Mouse (Mus musculus): ENCODE results near the gene Snx33. TPM values are rescaled to one million over a fixed set of nuclear protein-coding genes. Genes with fewer than 3 reads are reported as not detected.

Snx33 gene
- total and polyA plus RNA-seq, 3 experiments: 1.7 to 3.2 (median 2.6) TPM

GRCm38 (mm10) chr9:56901187-56901586 lies 27.0 kb downstream of the Snx33 start:
- H3K27me3 ChIP-seq (replicated peaks): peaks cover 2% of the 10 kb centered on the region
- dilution Hi-C loops (cut with MboI; ENCODE audit: extremely low pct_ligation_motif_present, extremely low pct_unique_long_range_greater_than_20kb, low sequenced_read_pairs) (no loop called here), in situ Hi-C loops (cut with MboI; ENCODE audit: low pct_ligation_motif_present, low pct_unique_long_range_greater_than_20kb, low sequenced_read_pairs) (loop anchor here (5.0 kb wide), 1 partner anchor 36 kb away; the partner anchor contains the start of gene Imp3)
- H3K9ac ChIP-seq (ENCODE audit: insufficient read depth, low read depth): no peak overlapping the region
- no peak overlapping the region for H3K27ac ChIP-seq (ENCODE audit: insufficient read depth, low read depth)
- H3K36me3 ChIP-seq (replicated peaks in 1 of 2; ENCODE audit: control insufficient read depth in 1 of 2, insufficient read depth in 1 of 2, low read length in 1 of 2): no peaks in the 10 kb centered on the region
- no peaks in the 10 kb centered on the region for H3K79me2 ChIP-seq (replicated peaks; ENCODE audit: control insufficient read depth, extremely low read depth, insufficient read depth, poor library complexity, severe bottlenecking)
- H3K4me2 ChIP-seq (ENCODE audit: insufficient read depth, low read depth, poor library complexity, severe bottlenecking): no peak overlapping the region
- H3K9me3 ChIP-seq (replicated peaks; ENCODE audit: low read length): no peaks in the 10 kb centered on the region
- no peak overlapping the region for H3K4me3 ChIP-seq (replicated peaks in 1 of 3; ENCODE audit: low read depth in 2 of 3, low read length in 2 of 3, poor library complexity in 1 of 3)
- TF ChIP-seq MAFK (IDR thresholded peaks at IDR 0.05; ENCODE audit: insufficient replicate concordance, low read length) (no peak), MAX (IDR thresholded peaks at IDR 0.05; ENCODE audit: low read length) (no peak), ZNF384 (IDR thresholded peaks at IDR 0.05; ENCODE audit: low read depth, low read length) (no peak), MXI1 (IDR thresholded peaks at IDR 0.05; ENCODE audit: low read depth, low read length) (no peak), MYC (IDR thresholded peaks at IDR 0.05; ENCODE audit: low read depth, low read length) (no peak), POLR2AphosphoS2 (IDR thresholded peaks at IDR 0.05; ENCODE audit: low read depth, low read length) (no peak), JUN (IDR thresholded peaks at IDR 0.05; ENCODE audit: insufficient read depth, low read depth, low read length) (no peak), USF1 (IDR thresholded peaks at IDR 0.05; ENCODE audit: low read depth, low read length) (no peak), ETS1 (conservative IDR thresholded peaks at IDR 0.05; ENCODE audit: low read depth, low read length) (no peak), SMC3 (IDR thresholded peaks at IDR 0.05; ENCODE audit: low read depth, low read length) (no peak), SIN3A (IDR thresholded peaks at IDR 0.05; ENCODE audit: low read length) (no peak), CHD1 (IDR thresholded peaks at IDR 0.05; ENCODE audit: low read depth, low read length) (no peak), KAT2A (IDR thresholded peaks at IDR 0.05; ENCODE audit: insufficient replicate concordance, low read length) (no peak), ZKSCAN1 (IDR thresholded peaks at IDR 0.05; ENCODE audit: borderline replicate concordance, low read depth, low read length) (no peak), TBP (conservative IDR thresholded peaks at IDR 0.05; ENCODE audit: low read depth, low read length) (no peak), PAX5 (IDR thresholded peaks at IDR 0.05; ENCODE audit: low read length) (no peak), POLR2A (IDR thresholded peaks at IDR 0.05; ENCODE audit: low read depth, low read length) (no peak), NRF1 (IDR thresholded peaks at IDR 0.05; ENCODE audit: low read depth, low read length) (no peak)
- H3K4me1 ChIP-seq (ENCODE audit: control insufficient read depth in 1 of 2, insufficient read depth in 2 of 2): peaks cover 14 to 44% of the 10 kb centered on the region in 2 experiments
- no peak for DNase-seq (ENCODE audit: extremely low read depth)

- Histone ChIP-seq H3K9me3 (replicated peaks; ENCODE audit: low read length) (no peaks in the 10 kb centered on the region), H3K4me2 (ENCODE audit: insufficient read depth, low read depth, poor library complexity, severe bottlenecking) (no peak overlapping the region), H3K79me2 (replicated peaks; ENCODE audit: control insufficient read depth, extremely low read depth, insufficient read depth, poor library complexity, severe bottlenecking) (no peaks in the 10 kb centered on the region), H3K9ac (ENCODE audit: insufficient read depth, low read depth) (no peak overlapping the region), H3K36me3 (replicated peaks in 1 of 2; ENCODE audit: control insufficient read depth in 1 of 2, insufficient read depth in 1 of 2, low read length in 1 of 2) (no peaks in the 10 kb centered on the region), H3K4me3 (replicated peaks in 1 of 3; ENCODE audit: low read depth in 2 of 3, low read length in 2 of 3, poor library complexity in 1 of 3) (no peak overlapping the region), H3K27ac (ENCODE audit: insufficient read depth, low read depth) (no peak overlapping the region), H3K4me1 (ENCODE audit: control insufficient read depth in 1 of 2, insufficient read depth in 2 of 2) (peaks cover 14 to 47% of the 10 kb centered on the region in 2 experiments), H3K27me3 (replicated peaks) (peaks cover 2% of the 10 kb centered on the region)
- in situ Hi-C loops (cut with MboI; ENCODE audit: low pct_ligation_motif_present, low pct_unique_long_range_greater_than_20kb, low sequenced_read_pairs): loop anchor here (5.0 kb wide), 1 partner anchor 37 kb away; the partner anchor contains the start of gene Imp3
- dilution Hi-C loops (cut with MboI; ENCODE audit: extremely low pct_ligation_motif_present, extremely low pct_unique_long_range_greater_than_20kb, low sequenced_read_pairs): no loop called here
- TF ChIP-seq SMC3 (IDR thresholded peaks at IDR 0.05; ENCODE audit: low read depth, low read length) (no peak), MAZ (IDR thresholded peaks at IDR 0.05; ENCODE audit: low read depth, low read length) (no peak), JUND (conservative IDR thresholded peaks at IDR 0.05; ENCODE audit: low read depth, low read length) (no peak), GABPA (IDR thresholded peaks at IDR 0.05; ENCODE audit: insufficient replicate concordance, low read depth, low read length) (no peak), CHD1 (IDR thresholded peaks at IDR 0.05; ENCODE audit: low read depth, low read length) (no peak), CHD2 (IDR thresholded peaks at IDR 0.05; ENCODE audit: low read length) (no peak), RAD21 (IDR thresholded peaks at IDR 0.05; ENCODE audit: low read depth, low read length) (no peak), MYC (IDR thresholded peaks at IDR 0.05; ENCODE audit: low read depth, low read length) (no peak), SIN3A (IDR thresholded peaks at IDR 0.05; ENCODE audit: low read length) (no peak), IRF4 (IDR thresholded peaks at IDR 0.05; ENCODE audit: low read depth, low read length) (no peak), ETS1 (conservative IDR thresholded peaks at IDR 0.05; ENCODE audit: low read depth, low read length) (no peak), TBP (conservative IDR thresholded peaks at IDR 0.05; ENCODE audit: low read depth, low read length) (no peak), UBTF (IDR thresholded peaks at IDR 0.05; ENCODE audit: low read depth, low read length) (no peak), USF1 (IDR thresholded peaks at IDR 0.05; ENCODE audit: low read depth, low read length) (no peak), PAX5 (IDR thresholded peaks at IDR 0.05; ENCODE audit: low read length) (no peak), ZNF384 (IDR thresholded peaks at IDR 0.05; ENCODE audit: low read depth, low read length) (no peak)
- no peak for DNase-seq (ENCODE audit: extremely low read depth)
Measured at GRCm38 (mm10) chr9:56900571-56900970, 27.6 kb downstream of the Snx33 start.

Data from CH12.LX (cell line).